Mouse (Mus musculus): ENCODE measurements around the gene Cldn13. TPM values are rescaled to one million over a fixed set of nuclear protein-coding genes. Genes with fewer than 3 reads are reported as not detected.
"Not testable (repeated sequence)": the region's sequence is repeated elsewhere in the genome, so short reads cannot be mapped to it uniquely, and the experiment has no call there.

The Cldn13 gene
- polyA plus RNA-seq, 1 experiment from 2014 or later, result 0.29 TPM

DNA sequence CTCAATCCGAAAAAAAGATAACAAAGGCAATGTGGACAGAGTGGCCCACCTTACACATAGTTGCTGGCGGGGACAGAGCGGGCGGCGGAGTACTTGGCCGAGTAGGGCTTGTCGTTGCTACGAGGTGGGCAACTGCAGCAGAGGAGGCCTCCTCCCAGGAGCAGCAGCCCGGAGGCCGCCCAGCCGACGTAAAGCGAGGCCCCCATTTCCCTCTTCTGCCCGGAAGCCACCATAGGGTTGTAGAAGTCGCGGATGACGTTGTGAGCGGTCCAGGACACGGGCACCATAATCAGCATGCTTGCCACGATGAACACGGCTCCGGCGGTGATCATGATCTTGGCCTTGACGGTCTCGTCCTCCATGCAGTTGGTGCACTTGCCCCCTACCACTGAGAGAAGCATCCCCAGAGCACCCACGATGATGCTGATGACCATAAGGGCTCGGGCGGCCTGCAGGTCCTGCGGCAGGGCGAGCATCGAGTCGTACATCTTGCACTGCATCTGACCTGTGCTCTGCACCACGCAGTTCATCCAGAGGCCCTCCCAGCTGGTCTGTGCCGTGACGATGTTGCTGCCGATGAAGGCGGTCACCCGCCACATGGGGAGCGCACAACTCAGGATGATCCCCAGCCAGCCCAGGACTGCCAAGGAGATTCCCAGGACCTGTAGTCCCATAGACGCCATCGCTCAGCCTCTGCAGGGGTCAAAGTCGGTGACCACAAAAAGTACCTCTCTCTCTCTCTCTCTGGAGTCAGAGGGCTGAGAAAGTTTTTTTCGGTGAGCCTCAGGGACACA, 30.9 kb upstream of the Cldn13 start:
- WGBS, result 26% methylated on average over 43 of the region's 43 CpGs
- Histone ChIP-seq H3K4me1 (replicated peaks; ENCODE audit: control insufficient read depth, insufficient read depth) (peaks cover 9% of the 10 kb centered on the region; the same call in 1 of the 2 replicates), H3K27me3 (ENCODE audit: control insufficient read depth, insufficient read depth, low read length) (no peaks in the 10 kb centered on the region), H3K4me3 (ENCODE audit: low read depth, low read length) (peak overlapping the region; percentile 41), H3K36me3 (ENCODE audit: control insufficient read depth, insufficient read depth, low read length) (no peaks in the 10 kb centered on the region), H3K4me2 (replicated peaks; ENCODE audit: low read depth) (peak overlapping the region; percentile 47), H3K9ac (ENCODE audit: low read length) (peak overlapping the region; percentile 59), H3K27ac (replicated peaks) (peak overlapping the region; percentile 81), H3K9me3 (ENCODE audit: control insufficient read depth, low read length) (no peaks in the 10 kb centered on the region)
- DNase-seq (ENCODE audit: low spot score) (no peak), ATAC-seq (ENCODE audit: low FRiP score, low TSS enrichment) (peak; percentile 22)
- no peak for TF ChIP-seq EP300 (optimal IDR thresholded peaks at IDR 0.05)
- TF ChIP-seq CTCF (IDR thresholded peaks at IDR 0.05; ENCODE audit: low read depth), result no peak

DNA sequence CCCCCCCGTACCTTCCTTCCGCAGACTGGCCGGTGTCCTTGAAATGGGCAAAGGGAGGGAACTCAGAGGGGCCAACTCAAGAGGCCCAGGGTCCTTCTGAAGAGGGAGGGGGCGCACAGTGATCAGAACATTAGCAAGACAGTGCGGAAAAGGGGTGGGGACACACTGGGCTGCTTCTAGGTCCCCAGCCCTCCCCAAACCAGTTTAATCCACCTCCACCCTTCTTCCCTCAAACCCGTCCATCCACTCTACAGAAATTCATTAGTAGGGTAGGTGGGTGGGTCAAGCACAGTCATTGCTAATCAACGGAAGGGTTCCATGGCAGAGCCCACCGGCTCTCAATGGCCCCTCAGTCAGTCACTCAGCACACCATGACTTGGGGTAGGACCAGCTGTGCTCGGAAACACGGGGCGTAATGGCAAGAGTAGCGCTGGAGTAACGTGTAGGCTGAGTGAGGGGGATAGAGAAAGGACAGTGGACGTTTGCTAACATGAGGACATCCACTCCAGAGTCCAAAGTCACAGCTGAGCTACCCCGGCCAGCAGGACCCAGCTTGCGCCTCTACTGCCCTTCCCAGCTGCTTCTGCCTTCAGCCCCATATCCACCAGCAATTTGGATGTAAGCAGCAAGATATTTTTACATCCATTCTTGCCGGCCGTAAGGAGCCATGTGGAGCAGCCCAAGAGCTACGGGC, 30.1 kb upstream of the Cldn13 start:
- TF ChIP-seq EP300 (optimal IDR thresholded peaks at IDR 0.05), result no peak
- no peak for TF ChIP-seq CTCF (IDR thresholded peaks at IDR 0.05; ENCODE audit: low read depth)
- Histone ChIP-seq H3K4me2 (replicated peaks; ENCODE audit: low read depth) (peak overlapping the region; percentile 47), H3K27ac (replicated peaks) (peak overlapping the region; percentile 81; the same call in 1 of the 2 replicates), H3K9ac (ENCODE audit: low read length) (peak overlapping the region; percentile 59), H3K27me3 (ENCODE audit: control insufficient read depth, insufficient read depth, low read length) (no peaks in the 10 kb centered on the region), H3K4me3 (ENCODE audit: low read depth, low read length) (peak overlapping the region; percentile 41), H3K36me3 (ENCODE audit: control insufficient read depth, insufficient read depth, low read length) (no peaks in the 10 kb centered on the region), H3K9me3 (ENCODE audit: control insufficient read depth, low read length) (no peaks in the 10 kb centered on the region), H3K4me1 (replicated peaks; ENCODE audit: control insufficient read depth, insufficient read depth) (peaks cover 6% of the 10 kb centered on the region; the same call in 1 of the 2 replicates)
- WGBS, result 43% methylated on average over 16 of the region's 19 CpGs
- ATAC-seq (ENCODE audit: low FRiP score, low TSS enrichment) (no peak), DNase-seq (ENCODE audit: low spot score) (no peak)

DNA sequence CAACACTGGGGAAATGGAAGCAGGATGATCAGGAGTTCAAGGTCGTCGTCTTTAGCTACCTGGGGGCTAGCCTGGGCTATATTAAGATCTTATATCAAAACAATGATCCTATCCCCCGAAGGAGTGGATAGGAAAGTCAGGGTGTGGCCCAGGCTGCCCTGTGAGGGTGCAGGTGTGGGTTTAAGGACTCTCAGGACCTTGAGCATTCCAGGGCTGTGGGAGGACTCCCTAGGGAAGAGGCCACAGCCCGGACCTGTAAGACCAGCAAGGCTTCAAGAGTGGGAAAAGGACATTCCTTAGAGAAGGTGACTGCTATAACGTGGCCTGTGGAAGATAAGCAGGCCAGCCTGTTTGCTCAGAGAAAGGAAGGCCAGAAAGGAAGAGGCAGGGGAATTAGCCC, 28.9 kb upstream of the Cldn13 start:
- Histone ChIP-seq H3K36me3 (ENCODE audit: control insufficient read depth, insufficient read depth, low read length) (no peaks in the 10 kb centered on the region), H3K4me1 (replicated peaks; ENCODE audit: control insufficient read depth, insufficient read depth) (peaks cover 6% of the 10 kb centered on the region; the same call in 1 of the 2 replicates), H3K9me3 (ENCODE audit: control insufficient read depth, low read length) (no peaks in the 10 kb centered on the region), H3K4me3 (ENCODE audit: low read depth, low read length) (no peak overlapping the region), H3K9ac (ENCODE audit: low read length) (no peak overlapping the region), H3K27me3 (ENCODE audit: control insufficient read depth, insufficient read depth, low read length) (no peaks in the 10 kb centered on the region), H3K27ac (replicated peaks) (no peak overlapping the region), H3K4me2 (replicated peaks; ENCODE audit: low read depth) (no peak overlapping the region)
- TF ChIP-seq CTCF (IDR thresholded peaks at IDR 0.05; ENCODE audit: low read depth) (no peak), EP300 (optimal IDR thresholded peaks at IDR 0.05) (no peak)
- DNase-seq (ENCODE audit: low spot score), result no peak
- ATAC-seq (ENCODE audit: low FRiP score, low TSS enrichment), result no peak
- WGBS, result 53% methylated on average over 5 of the region's 5 CpGs

DNA sequence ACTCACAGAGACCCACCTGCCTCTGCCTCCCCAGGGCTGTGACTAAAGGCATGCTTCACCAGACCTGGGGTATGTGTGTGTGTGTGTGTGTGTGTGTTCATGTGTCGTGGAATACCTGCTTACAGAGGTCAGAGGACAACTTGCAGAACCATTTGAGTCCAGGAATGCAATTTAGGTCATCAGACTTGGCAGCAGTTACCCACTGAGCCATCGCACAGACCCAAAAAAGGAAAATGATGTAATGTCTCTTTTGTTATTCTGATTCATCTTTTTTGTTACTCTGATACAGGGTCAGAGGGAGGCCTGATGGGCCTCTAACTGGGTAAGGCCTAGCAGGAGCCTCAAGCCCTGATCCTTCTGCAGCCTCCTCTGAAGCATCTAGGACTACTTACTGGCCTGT, 27.4 kb upstream of the Cldn13 start:
- Histone ChIP-seq H3K27ac (replicated peaks) (no peak overlapping the region), H3K9me3 (ENCODE audit: control insufficient read depth, low read length) (no peaks in the 10 kb centered on the region), H3K4me2 (replicated peaks; ENCODE audit: low read depth) (no peak overlapping the region), H3K4me3 (ENCODE audit: low read depth, low read length) (no peak overlapping the region), H3K36me3 (ENCODE audit: control insufficient read depth, insufficient read depth, low read length) (no peaks in the 10 kb centered on the region), H3K27me3 (ENCODE audit: control insufficient read depth, insufficient read depth, low read length) (no peaks in the 10 kb centered on the region), H3K9ac (ENCODE audit: low read length) (no peak overlapping the region), H3K4me1 (replicated peaks; ENCODE audit: control insufficient read depth, insufficient read depth) (peaks cover 6% of the 10 kb centered on the region; the same call in 1 of the 2 replicates)
- TF ChIP-seq CTCF (IDR thresholded peaks at IDR 0.05; ENCODE audit: low read depth), result no peak
- no peak for TF ChIP-seq EP300 (optimal IDR thresholded peaks at IDR 0.05)
- 53% methylated on average over 2 of the region's 2 CpGs for WGBS
- ATAC-seq (ENCODE audit: low FRiP score, low TSS enrichment) (no peak), DNase-seq (ENCODE audit: low spot score) (no peak)

DNA sequence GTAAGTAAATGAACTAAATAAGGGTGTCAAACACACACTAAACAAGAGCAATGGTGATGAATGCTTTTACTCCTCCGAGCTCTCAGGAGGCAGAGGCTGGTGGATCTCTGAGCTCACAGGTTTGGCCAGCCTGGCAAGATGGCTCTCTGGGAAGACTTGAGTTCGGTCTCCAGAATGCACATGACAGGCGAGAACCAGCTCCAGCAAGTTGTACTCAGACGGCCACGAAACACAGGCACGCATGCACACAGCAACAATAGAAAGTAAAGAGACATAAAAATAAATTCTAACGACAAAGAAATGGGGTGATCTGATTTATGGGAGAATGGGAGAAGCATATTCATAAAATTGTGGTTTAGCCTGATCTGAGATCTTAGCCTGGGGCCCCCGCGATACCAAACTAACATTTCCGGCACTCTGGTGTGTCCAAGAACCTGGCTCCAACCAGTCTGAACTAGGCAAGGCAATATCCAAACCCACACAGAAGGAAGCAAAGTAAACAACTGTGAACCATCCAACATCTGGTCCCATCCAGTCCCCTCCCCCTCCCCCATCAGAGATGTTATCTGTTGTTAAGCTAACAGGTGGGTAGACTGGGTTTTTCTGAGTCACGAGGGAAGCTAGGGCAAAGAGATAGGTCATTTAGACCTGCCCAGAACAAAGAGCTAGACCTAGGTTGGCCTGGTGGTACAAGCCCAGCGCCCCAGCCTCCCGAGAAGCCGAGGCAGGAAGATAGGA, 26.3 kb upstream of the Cldn13 start:
- DNase-seq (ENCODE audit: low spot score), result no peak
- no peaks in the 10 kb centered on the region for H3K4me1 ChIP-seq (replicated peaks; ENCODE audit: control insufficient read depth, insufficient read depth)
- TF ChIP-seq CTCF (IDR thresholded peaks at IDR 0.05; ENCODE audit: low read depth) (no peak), EP300 (optimal IDR thresholded peaks at IDR 0.05) (no peak)
- no peaks in the 10 kb centered on the region for H3K9me3 ChIP-seq (ENCODE audit: control insufficient read depth, low read length)
- H3K36me3 ChIP-seq (ENCODE audit: control insufficient read depth, insufficient read depth, low read length), result no peaks in the 10 kb centered on the region
- 53% methylated on average over 14 of the region's 14 CpGs for WGBS
- H3K4me2 ChIP-seq (replicated peaks; ENCODE audit: low read depth), result no peak overlapping the region
- H3K4me3 ChIP-seq (ENCODE audit: low read depth, low read length), result no peak overlapping the region
- ATAC-seq (ENCODE audit: low FRiP score, low TSS enrichment), result no peak; the same call in 1 of the 2 replicates
- 0 out of 2 replicates have a peak overlapping the region, but pooled peaks have one; percentile 8 for H3K27ac ChIP-seq (replicated peaks)
- no peaks in the 10 kb centered on the region for H3K27me3 ChIP-seq (ENCODE audit: control insufficient read depth, insufficient read depth, low read length)
- no peak overlapping the region for H3K9ac ChIP-seq (ENCODE audit: low read length)

DNA sequence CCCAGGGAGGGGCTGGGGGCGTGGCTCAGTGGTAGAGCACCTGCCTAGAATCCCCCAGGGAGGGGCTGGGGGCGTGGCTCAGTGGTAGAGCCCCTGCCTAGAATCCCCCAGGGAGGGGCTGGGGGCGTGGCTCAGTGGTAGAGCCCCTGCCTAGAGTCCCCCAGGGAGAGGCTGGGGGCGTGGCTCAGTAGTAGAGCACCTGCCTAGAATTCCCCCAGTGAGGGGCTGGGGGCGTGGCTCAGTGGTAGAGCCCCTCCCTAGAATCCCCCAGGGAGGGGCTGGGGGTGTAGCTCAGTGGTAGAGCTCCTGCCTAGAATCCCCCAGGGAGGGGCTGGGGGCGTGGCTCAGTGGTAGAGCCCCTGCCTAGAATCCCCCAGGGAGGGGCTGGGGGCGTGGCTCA, 24.2 kb upstream of the Cldn13 start:
- H3K4me3 ChIP-seq (ENCODE audit: low read depth, low read length); DNase-seq (ENCODE audit: low spot score); H3K27ac ChIP-seq (replicated peaks); H3K9ac ChIP-seq (ENCODE audit: low read length); H3K4me1 ChIP-seq (replicated peaks; ENCODE audit: control insufficient read depth, insufficient read depth); H3K27me3 ChIP-seq (ENCODE audit: control insufficient read depth, insufficient read depth, low read length); ATAC-seq (ENCODE audit: low FRiP score, low TSS enrichment); H3K4me2 ChIP-seq (replicated peaks; ENCODE audit: low read depth); H3K36me3 ChIP-seq (ENCODE audit: control insufficient read depth, insufficient read depth, low read length); H3K9me3 ChIP-seq (ENCODE audit: control insufficient read depth, low read length): not testable (repeated sequence)
- 100% methylated on average over 4 of the region's 7 CpGs for WGBS
